Mouse (Mus musculus): ENCODE measurements around the gene Hist1h2bm. TPM values are rescaled to one million over a fixed set of nuclear protein-coding genes. Genes with fewer than 3 reads are reported as not detected.

Hist1h2bm gene
- polyA plus RNA-seq (2015; fragmentation: Illumina TruSeq; extraction: RNeasy Lipid Tissue Mini Kit (QIAGEN cat#74804); ENCODE audit: low read depth, low replicate concordance), result not detected

DNA sequence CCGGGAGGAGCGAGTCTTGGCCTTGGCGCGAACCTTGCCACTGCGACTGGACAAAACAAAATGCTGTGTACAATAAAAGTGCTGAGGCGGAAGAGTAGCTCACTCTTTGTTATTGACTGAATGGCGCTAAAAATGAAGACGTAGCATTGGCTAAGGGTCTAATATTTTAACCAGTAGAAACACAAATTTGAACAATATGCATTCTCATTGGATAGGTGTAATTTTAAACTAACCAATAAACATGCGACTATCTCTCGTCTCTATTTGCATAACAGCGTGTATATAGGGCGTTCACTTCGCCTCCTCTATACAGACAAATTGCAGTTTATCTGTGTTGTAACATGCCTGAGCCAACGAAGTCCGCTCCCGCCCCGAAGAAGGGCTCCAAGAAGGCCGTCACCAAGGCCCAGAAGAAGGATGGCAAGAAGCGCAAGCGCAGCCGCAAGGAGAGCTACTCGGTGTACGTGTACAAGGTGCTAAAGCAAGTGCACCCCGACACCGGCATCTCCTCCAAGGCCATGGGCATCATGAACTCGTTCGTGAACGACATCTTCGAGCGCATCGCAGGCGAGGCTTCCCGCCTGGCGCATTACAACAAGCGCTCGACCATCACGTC is at the start of gene Hist1h2bm:
TSS of gene Hist1h2bm (plus strand) at position 288 of the 616 bp plus-strand sequence.

DNA sequence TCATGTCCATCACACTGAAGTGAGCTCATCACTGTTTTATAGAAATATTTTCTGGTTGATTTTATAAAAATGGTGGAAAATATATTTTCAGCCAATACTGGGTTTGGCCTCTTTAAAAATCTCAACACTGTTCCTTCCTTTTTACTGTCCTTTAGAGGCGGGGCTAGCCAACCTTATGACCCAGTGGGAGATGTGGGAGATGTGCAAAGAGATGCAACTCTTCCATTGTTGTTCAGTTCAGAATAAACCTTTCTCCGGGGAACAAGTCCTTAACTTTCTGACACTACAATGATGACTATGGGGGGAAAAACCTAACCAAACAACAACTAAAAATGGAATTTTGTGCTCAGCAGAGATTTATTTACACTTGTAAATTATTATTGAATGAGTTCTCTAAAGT is 44.5 kb upstream of the Hist1h2bm start, which contains the start of gene Olfr1360:
TSS of gene Olfr1360 (minus strand) at position 101 of the 400 bp plus-strand sequence.

DNA sequence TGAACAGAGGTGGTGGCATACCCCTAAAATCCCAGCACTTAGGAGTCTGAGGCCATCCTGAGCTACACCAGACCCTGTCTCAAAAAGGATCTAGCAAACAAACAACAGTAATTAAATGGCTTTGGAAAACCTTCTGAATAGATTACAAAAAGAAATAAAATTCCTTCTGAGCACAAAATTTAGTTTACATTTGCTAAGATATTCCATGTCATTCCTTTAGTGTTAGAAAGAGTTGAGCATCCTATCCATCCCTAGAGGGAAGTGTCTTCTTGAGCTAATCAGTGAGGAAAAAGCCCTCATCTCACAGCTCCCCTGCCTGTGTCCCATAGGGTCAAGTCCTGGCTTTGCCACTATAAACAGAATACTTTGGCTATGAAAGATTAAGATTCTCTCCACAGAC is 24.0 kb upstream of the Hist1h2bm start, which contains the start of gene Olfr1359:
TSS of gene Olfr1359 (plus strand) at position 301 of the 400 bp plus-strand sequence.

DNA sequence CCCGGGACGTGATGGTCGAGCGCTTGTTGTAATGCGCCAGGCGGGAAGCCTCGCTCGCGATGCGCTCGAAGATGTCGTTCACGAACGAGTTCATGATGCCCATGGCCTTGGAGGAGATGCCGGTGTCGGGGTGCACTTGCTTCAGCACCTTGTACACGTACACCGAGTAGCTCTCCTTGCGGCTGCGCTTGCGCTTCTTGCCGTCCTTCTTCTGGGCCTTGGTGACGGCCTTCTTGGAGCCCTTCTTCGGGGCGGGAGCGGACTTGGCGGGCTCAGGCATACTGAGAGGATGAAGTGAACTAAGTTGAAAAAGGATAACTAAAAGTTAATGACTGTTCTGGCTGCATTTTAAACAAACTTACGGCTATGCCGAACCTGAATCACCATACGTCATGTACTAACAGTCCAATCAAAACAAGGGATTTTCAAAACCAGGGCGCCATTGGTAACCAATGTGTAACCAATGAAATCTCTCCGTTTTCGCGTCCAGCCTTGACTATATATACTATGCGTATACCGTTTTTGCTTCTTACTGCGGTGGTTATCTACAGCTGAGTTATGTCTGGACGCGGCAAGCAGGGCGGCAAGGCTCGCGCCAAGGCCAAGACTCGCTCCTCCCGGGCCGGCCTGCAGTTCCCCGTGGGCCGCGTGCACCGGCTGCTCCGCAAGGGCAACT is 5.8 kb upstream of the Hist1h2bm start, which contains the start of the genes Hist1h2bl and Hist1h2ai:
TSS of gene Hist1h2bl (minus strand) at position 280 of the 676 bp plus-strand sequence.
TSS of gene Hist1h2ai (plus strand) at position 559 of the 676 bp plus-strand sequence.

DNA sequence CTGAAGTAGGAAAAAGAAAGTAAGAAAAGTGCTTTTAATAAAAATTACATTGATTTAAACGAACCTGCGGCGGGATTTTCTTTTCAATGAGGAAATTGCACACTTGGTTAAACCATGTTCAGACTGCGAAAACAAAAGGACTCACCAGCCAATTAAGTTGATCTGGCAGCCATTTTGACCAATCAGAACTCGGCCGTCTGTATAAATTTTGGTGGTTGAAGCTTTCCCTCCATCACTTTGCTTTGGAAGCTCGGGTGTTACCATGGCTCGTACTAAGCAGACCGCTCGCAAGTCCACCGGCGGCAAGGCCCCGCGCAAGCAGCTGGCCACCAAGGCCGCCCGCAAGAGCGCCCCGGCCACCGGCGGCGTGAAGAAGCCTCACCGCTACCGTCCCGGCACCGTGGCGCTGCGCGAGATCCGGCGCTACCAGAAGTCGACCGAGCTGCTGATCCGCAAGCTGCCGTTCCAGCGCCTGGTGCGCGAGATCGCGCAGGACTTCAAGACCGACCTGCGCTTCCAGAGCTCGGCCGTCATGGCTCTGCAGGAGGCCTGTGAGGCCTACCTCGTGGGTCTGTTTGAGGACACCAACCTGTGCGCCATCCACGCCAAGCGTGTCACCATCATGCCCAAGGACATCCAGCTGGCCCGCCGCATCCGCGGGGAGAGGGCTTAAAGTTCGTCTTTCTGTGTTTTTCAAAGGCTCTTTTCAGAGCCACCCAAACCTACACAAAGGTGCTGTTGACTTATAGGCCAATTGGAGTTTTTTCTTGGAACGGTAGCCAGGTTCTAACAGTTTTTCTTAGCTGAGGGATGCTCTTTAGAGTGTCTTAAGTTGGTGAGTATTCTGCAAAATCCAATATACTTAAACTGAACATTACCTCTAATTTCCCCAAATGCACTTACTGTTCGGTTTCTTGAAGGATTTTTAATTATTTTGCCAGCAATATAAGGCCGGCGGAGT is 4.2 kb upstream of the Hist1h2bm start, which contains the start of gene Hist1h3h:
TSS of gene Hist1h3h (plus strand) at position 263 of the 961 bp plus-strand sequence.

DNA sequence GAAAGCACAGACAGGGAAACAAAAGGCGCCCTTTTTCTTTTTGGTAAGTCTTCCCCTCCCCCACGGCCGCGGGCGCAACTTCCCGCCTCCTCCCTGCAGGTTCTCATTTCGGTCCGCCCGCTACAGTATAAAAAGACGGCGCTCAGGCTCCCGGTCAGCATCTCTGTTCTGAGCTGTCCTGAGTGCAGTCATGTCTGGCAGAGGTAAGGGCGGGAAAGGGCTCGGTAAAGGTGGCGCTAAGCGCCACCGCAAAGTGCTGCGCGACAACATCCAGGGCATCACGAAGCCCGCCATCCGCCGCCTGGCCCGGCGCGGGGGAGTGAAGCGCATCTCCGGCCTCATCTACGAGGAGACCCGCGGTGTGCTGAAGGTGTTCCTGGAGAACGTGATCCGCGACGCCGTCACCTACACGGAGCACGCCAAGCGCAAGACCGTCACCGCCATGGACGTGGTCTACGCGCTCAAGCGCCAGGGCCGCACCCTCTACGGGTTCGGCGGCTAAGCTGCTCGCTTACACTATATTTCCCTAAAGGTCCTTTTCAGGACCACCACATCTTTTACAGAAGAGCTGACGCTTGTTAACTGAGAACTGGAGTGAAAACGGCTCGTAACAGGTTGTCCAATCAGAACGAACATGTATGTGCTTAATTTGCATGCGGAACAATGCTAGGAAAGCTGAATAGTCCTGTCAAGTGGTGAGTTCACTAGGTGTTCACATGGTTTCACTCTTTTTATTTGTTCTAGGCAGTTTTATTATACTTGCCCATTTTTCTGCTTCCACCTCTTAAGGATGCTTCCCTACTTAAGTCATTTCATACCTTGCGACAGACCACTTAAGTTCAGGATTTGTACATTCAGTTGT is 13.3 kb downstream of the Hist1h2bm start, which contains the start of gene Hist1h4j:
TSS of gene Hist1h4j (plus strand) at position 159 of the 862 bp plus-strand sequence.

DNA sequence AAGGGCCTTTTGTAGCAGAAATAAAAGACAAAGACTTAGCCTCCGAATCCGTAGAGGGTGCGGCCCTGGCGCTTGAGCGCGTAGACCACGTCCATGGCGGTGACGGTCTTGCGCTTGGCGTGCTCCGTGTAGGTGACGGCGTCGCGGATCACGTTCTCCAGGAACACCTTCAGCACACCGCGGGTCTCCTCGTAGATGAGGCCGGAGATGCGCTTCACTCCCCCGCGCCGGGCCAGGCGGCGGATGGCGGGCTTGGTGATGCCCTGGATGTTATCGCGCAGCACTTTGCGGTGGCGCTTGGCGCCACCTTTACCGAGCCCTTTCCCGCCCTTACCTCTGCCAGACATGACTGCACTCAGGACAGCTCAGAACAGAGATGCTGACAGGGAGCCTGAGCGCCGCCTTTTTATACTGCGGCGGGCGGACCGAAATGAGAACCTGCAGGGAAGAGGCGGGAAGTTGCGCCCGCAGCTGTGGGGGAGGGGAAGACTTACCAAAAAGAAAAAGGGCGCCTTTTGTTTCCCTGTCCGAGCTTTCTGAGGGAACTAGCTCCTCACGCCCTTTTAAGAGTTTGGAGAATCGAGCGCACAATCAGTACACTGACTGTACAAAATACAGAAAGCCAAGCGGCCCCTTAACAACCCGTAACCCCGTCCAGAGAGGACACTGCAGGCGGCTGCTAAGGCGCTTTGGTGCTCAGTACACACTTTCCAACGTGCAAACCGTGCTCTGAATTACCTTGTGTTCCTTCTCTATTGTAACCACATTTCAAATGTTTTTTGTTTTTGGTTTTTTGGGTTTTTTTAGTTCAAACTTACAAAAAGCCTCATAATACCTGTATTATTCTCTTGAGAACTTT is 28.5 kb downstream of the Hist1h2bm start, which contains the start of gene Hist1h4k:
TSS of gene Hist1h4k (minus strand) at position 347 of the 859 bp plus-strand sequence.

DNA sequence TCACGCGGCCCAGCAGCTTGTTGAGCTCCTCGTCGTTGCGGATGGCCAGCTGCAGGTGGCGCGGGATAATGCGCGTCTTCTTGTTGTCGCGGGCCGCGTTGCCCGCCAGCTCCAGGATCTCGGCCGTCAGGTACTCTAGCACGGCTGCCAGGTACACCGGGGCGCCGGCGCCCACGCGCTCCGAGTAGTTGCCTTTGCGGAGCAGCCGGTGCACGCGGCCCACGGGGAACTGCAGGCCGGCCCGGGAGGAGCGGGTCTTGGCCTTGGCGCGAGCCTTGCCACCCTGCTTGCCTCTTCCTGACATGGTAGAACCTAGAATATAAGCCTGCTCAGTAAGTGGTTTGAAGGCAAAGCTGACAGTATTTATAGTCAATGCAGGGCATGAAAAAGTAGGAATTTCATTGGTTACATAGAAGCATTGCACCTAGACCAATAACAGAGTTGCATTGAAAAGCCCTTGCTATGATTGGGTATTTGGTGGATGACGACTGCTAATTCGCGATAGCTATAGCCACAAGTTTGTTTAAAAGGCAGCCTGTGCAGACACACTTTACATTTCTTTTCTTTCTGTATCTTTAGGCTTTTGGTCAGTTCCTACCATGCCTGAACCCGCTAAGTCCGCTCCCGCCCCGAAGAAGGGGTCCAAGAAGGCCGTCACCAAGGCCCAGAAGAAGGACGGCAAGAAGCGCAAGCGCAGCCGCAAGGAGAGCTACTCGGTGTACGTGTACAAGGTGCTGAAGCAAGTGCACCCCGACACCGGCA is 31.9 kb downstream of the Hist1h2bm start, which contains the start of the genes Hist1h2ak and Hist1h2bn:
TSS of gene Hist1h2ak (minus strand) at position 304 of the 762 bp plus-strand sequence.
TSS of gene Hist1h2bn (plus strand) at position 600 of the 762 bp plus-strand sequence.

Other genes starting within 250 kb of the Hist1h2bm start
- 4.5 TPM for gene Zkscan4, start 243.1 kb upstream of the Hist1h2bm start, polyA plus RNA-seq (2015; fragmentation: Illumina TruSeq; extraction: RNeasy Lipid Tissue Mini Kit (QIAGEN cat#74804); ENCODE audit: low read depth, low replicate concordance)
- not detected for gene Gm10065, start 242.6 kb upstream of the Hist1h2bm start, polyA plus RNA-seq (2015; fragmentation: Illumina TruSeq; extraction: RNeasy Lipid Tissue Mini Kit (QIAGEN cat#74804); ENCODE audit: low read depth, low replicate concordance)
- 2.2 TPM for gene AK157302, start 226.8 kb upstream of the Hist1h2bm start, polyA plus RNA-seq (2015; fragmentation: Illumina TruSeq; extraction: RNeasy Lipid Tissue Mini Kit (QIAGEN cat#74804); ENCODE audit: low read depth, low replicate concordance)
- 15.6 TPM for gene Gm11273, start 220.6 kb upstream of the Hist1h2bm start, polyA plus RNA-seq (2015; fragmentation: Illumina TruSeq; extraction: RNeasy Lipid Tissue Mini Kit (QIAGEN cat#74804); ENCODE audit: low read depth, low replicate concordance)
- 8.6 TPM for gene Zkscan8, start 190.9 kb upstream of the Hist1h2bm start, polyA plus RNA-seq (2015; fragmentation: Illumina TruSeq; extraction: RNeasy Lipid Tissue Mini Kit (QIAGEN cat#74804); ENCODE audit: low read depth, low replicate concordance)
- gene Olfr1366, start 179.2 kb upstream of the Hist1h2bm start, polyA plus RNA-seq (2015; fragmentation: Illumina TruSeq; extraction: RNeasy Lipid Tissue Mini Kit (QIAGEN cat#74804); ENCODE audit: low read depth, low replicate concordance), result not detected
- not detected for gene Olfr1535, start 162.2 kb upstream of the Hist1h2bm start, polyA plus RNA-seq (2015; fragmentation: Illumina TruSeq; extraction: RNeasy Lipid Tissue Mini Kit (QIAGEN cat#74804); ENCODE audit: low read depth, low replicate concordance)
- not detected for gene Olfr1364, start 140.3 kb upstream of the Hist1h2bm start, polyA plus RNA-seq (2015; fragmentation: Illumina TruSeq; extraction: RNeasy Lipid Tissue Mini Kit (QIAGEN cat#74804); ENCODE audit: low read depth, low replicate concordance)
- gene Olfr1362, start 108.0 kb upstream of the Hist1h2bm start, polyA plus RNA-seq (2015; fragmentation: Illumina TruSeq; extraction: RNeasy Lipid Tissue Mini Kit (QIAGEN cat#74804); ENCODE audit: low read depth, low replicate concordance), result not detected
- gene Olfr11, start 79.5 kb upstream of the Hist1h2bm start, polyA plus RNA-seq (2015; fragmentation: Illumina TruSeq; extraction: RNeasy Lipid Tissue Mini Kit (QIAGEN cat#74804); ENCODE audit: low read depth, low replicate concordance), result not detected
- gene Olfr1361, start 58.7 kb upstream of the Hist1h2bm start, polyA plus RNA-seq (2015; fragmentation: Illumina TruSeq; extraction: RNeasy Lipid Tissue Mini Kit (QIAGEN cat#74804); ENCODE audit: low read depth, low replicate concordance), result not detected
- not detected for gene Olfr1360, start 44.6 kb upstream of the Hist1h2bm start, polyA plus RNA-seq (2015; fragmentation: Illumina TruSeq; extraction: RNeasy Lipid Tissue Mini Kit (QIAGEN cat#74804); ENCODE audit: low read depth, low replicate concordance)
- gene Olfr1359, start 23.9 kb upstream of the Hist1h2bm start, polyA plus RNA-seq (2015; fragmentation: Illumina TruSeq; extraction: RNeasy Lipid Tissue Mini Kit (QIAGEN cat#74804); ENCODE audit: low read depth, low replicate concordance), result not detected
- gene Hist1h2bl, start 5.9 kb upstream of the Hist1h2bm start, polyA plus RNA-seq (2015; fragmentation: Illumina TruSeq; extraction: RNeasy Lipid Tissue Mini Kit (QIAGEN cat#74804); ENCODE audit: low read depth, low replicate concordance), result not detected
- gene Hist1h2ai, start 5.6 kb upstream of the Hist1h2bm start, polyA plus RNA-seq (2015; fragmentation: Illumina TruSeq; extraction: RNeasy Lipid Tissue Mini Kit (QIAGEN cat#74804); ENCODE audit: low read depth, low replicate concordance), result not detected
- gene Hist1h3h, start 4.4 kb upstream of the Hist1h2bm start, polyA plus RNA-seq (2015; fragmentation: Illumina TruSeq; extraction: RNeasy Lipid Tissue Mini Kit (QIAGEN cat#74804); ENCODE audit: low read depth, low replicate concordance), result not detected
- 1.7 TPM for gene Hist1h4j, start 13.0 kb downstream of the Hist1h2bm start, polyA plus RNA-seq (2015; fragmentation: Illumina TruSeq; extraction: RNeasy Lipid Tissue Mini Kit (QIAGEN cat#74804); ENCODE audit: low read depth, low replicate concordance)
- gene Hist1h4k, start 28.5 kb downstream of the Hist1h2bm start, polyA plus RNA-seq (2015; fragmentation: Illumina TruSeq; extraction: RNeasy Lipid Tissue Mini Kit (QIAGEN cat#74804); ENCODE audit: low read depth, low replicate concordance), result 4.7 TPM
- not detected for gene Hist1h2ak, start 31.8 kb downstream of the Hist1h2bm start, polyA plus RNA-seq (2015; fragmentation: Illumina TruSeq; extraction: RNeasy Lipid Tissue Mini Kit (QIAGEN cat#74804); ENCODE audit: low read depth, low replicate concordance)
- gene Hist1h2bn, start 32.1 kb downstream of the Hist1h2bm start, polyA plus RNA-seq (2015; fragmentation: Illumina TruSeq; extraction: RNeasy Lipid Tissue Mini Kit (QIAGEN cat#74804); ENCODE audit: low read depth, low replicate concordance), result not detected
- not detected for gene Hist1h1b, start 58.6 kb downstream of the Hist1h2bm start, polyA plus RNA-seq (2015; fragmentation: Illumina TruSeq; extraction: RNeasy Lipid Tissue Mini Kit (QIAGEN cat#74804); ENCODE audit: low read depth, low replicate concordance)
- gene Hist1h3i, start 61.3 kb downstream of the Hist1h2bm start, polyA plus RNA-seq (2015; fragmentation: Illumina TruSeq; extraction: RNeasy Lipid Tissue Mini Kit (QIAGEN cat#74804); ENCODE audit: low read depth, low replicate concordance), result not detected
- gene Hist1h2an, start 65.2 kb downstream of the Hist1h2bm start, polyA plus RNA-seq (2015; fragmentation: Illumina TruSeq; extraction: RNeasy Lipid Tissue Mini Kit (QIAGEN cat#74804); ENCODE audit: low read depth, low replicate concordance), result not detected
- gene Hist1h2bp, start 65.4 kb downstream of the Hist1h2bm start, polyA plus RNA-seq (2015; fragmentation: Illumina TruSeq; extraction: RNeasy Lipid Tissue Mini Kit (QIAGEN cat#74804); ENCODE audit: low read depth, low replicate concordance), result not detected
- gene Hist1h2bq, start 88.2 kb downstream of the Hist1h2bm start, polyA plus RNA-seq (2015; fragmentation: Illumina TruSeq; extraction: RNeasy Lipid Tissue Mini Kit (QIAGEN cat#74804); ENCODE audit: low read depth, low replicate concordance), result not detected
- not detected for gene Hist1h2ao, start 88.4 kb downstream of the Hist1h2bm start, polyA plus RNA-seq (2015; fragmentation: Illumina TruSeq; extraction: RNeasy Lipid Tissue Mini Kit (QIAGEN cat#74804); ENCODE audit: low read depth, low replicate concordance)
- 3.7 TPM for gene Hist1h4m, start 89.7 kb downstream of the Hist1h2bm start, polyA plus RNA-seq (2015; fragmentation: Illumina TruSeq; extraction: RNeasy Lipid Tissue Mini Kit (QIAGEN cat#74804); ENCODE audit: low read depth, low replicate concordance)
- not detected for gene Hist1h4n, start 110.2 kb downstream of the Hist1h2bm start, polyA plus RNA-seq (2015; fragmentation: Illumina TruSeq; extraction: RNeasy Lipid Tissue Mini Kit (QIAGEN cat#74804); ENCODE audit: low read depth, low replicate concordance)
- gene Hist1h2ap, start 111.5 kb downstream of the Hist1h2bm start, polyA plus RNA-seq (2015; fragmentation: Illumina TruSeq; extraction: RNeasy Lipid Tissue Mini Kit (QIAGEN cat#74804); ENCODE audit: low read depth, low replicate concordance), result not detected
- gene Hist1h2br, start 111.7 kb downstream of the Hist1h2bm start, polyA plus RNA-seq (2015; fragmentation: Illumina TruSeq; extraction: RNeasy Lipid Tissue Mini Kit (QIAGEN cat#74804); ENCODE audit: low read depth, low replicate concordance), result 0.58 TPM
- 5.2 TPM for gene Zfp184, start 223.1 kb downstream of the Hist1h2bm start, polyA plus RNA-seq (2015; fragmentation: Illumina TruSeq; extraction: RNeasy Lipid Tissue Mini Kit (QIAGEN cat#74804); ENCODE audit: low read depth, low replicate concordance)

All from brain, adult 10 weeks (tissue).